Comparison of ENCODE assay signal across 19 mouse cellular contexts in the genomic region with DNA sequence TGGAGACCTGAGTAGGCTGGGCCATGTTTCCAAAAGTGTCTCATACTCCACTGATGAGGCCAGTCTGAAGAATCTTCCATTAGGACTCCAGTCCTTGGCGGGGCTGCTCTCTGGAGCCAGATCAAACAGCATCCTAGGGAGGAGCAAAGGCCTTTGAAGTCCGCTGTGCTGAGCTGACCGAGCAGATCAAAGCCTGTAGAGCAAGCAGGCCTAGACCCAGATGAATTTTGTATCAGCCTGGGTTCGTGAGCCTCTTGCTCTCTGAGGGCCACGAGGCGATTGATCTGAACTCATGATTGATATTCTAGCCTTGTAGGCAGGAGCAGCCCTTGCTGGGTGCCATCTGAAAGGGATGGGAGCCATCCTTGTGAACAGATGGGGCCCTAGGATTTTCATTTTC. TPM values are rescaled to one million over a fixed set of nuclear protein-coding genes. Genes with fewer than 3 reads are reported as not detected.
DNase-seq lines count a peak whose midpoint lies in the region; ATAC-seq lines count a peak whose summit lies in the region.
"Had no signal": no experiment of that assay in that cellular context is flagged by ENCODE, and none has a peak within 500 bp of the region (broad histone marks: within the 10 kb centered on the region; RNA-seq: fewer than 3 reads in every experiment).

No protein-coding gene starts in this region.

- ATAC-seq in hindbrain, embryonic 15.5 days (ENCODE audit: low FRiP score, low read depth), result no peak
- ATAC-seq in hindbrain, embryonic 14.5 days (ENCODE audit: low FRiP score), result no peak
- peak; percentile 21; the same call in 1 of the 2 replicates for ATAC-seq in midbrain, embryonic 16.5 days
- ATAC-seq: CD4-positive, CD25-positive, alpha-beta regulatory T cell, adult 4 months; liver, postnatal 0 days had no signal

- DNase-seq in hindbrain, embryonic 14.5 days (ENCODE audit: low spot score), result no peak
- peak; percentile 50 for DNase-seq in lung, postnatal 10 days
- no peak for DNase-seq in lung, postnatal 36 days
- peak; percentile 58 to 62 for DNase-seq in adrenal gland, postnatal 36 days
- no peak for DNase-seq in heart, adult 18-20 months
- DNase-seq: cerebellum, postnatal 10 days; heart, adult 11 months; kidney, adult 11 months; kidney, postnatal 10 days; liver, postnatal 0 days had no signal

- no peak overlapping the region for H3K4me3 ChIP-seq in hindbrain, embryonic 15.5 days
- H3K4me3 ChIP-seq in hindbrain, embryonic 14.5 days (replicated peaks; ENCODE audit: low read length), result no peak overlapping the region
- no peak overlapping the region for H3K4me3 ChIP-seq in midbrain, embryonic 16.5 days (ENCODE audit: low read depth, low read length)
- H3K4me3 ChIP-seq: heart, embryonic 15.5 days; hindbrain, embryonic 12.5 days had no signal

- no peak overlapping the region for H3K4me2 ChIP-seq in hindbrain, embryonic 15.5 days
- no peak overlapping the region for H3K4me2 ChIP-seq in hindbrain, embryonic 14.5 days (replicated peaks)
- H3K4me2 ChIP-seq in midbrain, embryonic 16.5 days (ENCODE audit: low read length), result no peak overlapping the region
- H3K4me2 ChIP-seq: heart, embryonic 15.5 days; hindbrain, embryonic 12.5 days had no signal

- no peaks in the 10 kb centered on the region for H3K27me3 ChIP-seq in hindbrain, embryonic 15.5 days
- H3K27me3 ChIP-seq in hindbrain, embryonic 14.5 days (ENCODE audit: control insufficient read depth, insufficient read depth, low read length), result no peaks in the 10 kb centered on the region
- H3K27me3 ChIP-seq in midbrain, embryonic 16.5 days (ENCODE audit: control insufficient read depth, insufficient read depth, low read depth, low read length), result no peaks in the 10 kb centered on the region
- H3K27me3 ChIP-seq: heart, embryonic 15.5 days; hindbrain, embryonic 12.5 days had no signal

- WGBS in hindbrain, embryonic 15.5 days, result 68% methylated on average over 6 of the region's 6 CpGs
- WGBS in hindbrain, embryonic 14.5 days, result 70% methylated on average over 6 of the region's 6 CpGs
- 39% methylated on average over 6 of the region's 6 CpGs for WGBS in midbrain, embryonic 16.5 days

- H3K4me1 ChIP-seq in hindbrain, embryonic 15.5 days (replicated peaks), result peaks cover 22% of the 10 kb centered on the region
- peaks cover 16% of the 10 kb centered on the region for H3K4me1 ChIP-seq in hindbrain, embryonic 14.5 days (replicated peaks; ENCODE audit: control insufficient read depth, insufficient read depth, low read length)
- peaks cover 21% of the 10 kb centered on the region for H3K4me1 ChIP-seq in midbrain, embryonic 16.5 days (ENCODE audit: control insufficient read depth, insufficient read depth, low read length)

- H3K9ac ChIP-seq in hindbrain, embryonic 15.5 days, result no peak overlapping the region
- no peak overlapping the region for H3K9ac ChIP-seq in hindbrain, embryonic 14.5 days
- no peak overlapping the region for H3K9ac ChIP-seq in midbrain, embryonic 16.5 days (ENCODE audit: low read depth, low read length)
- H3K9ac ChIP-seq: heart, embryonic 15.5 days; hindbrain, embryonic 12.5 days; liver, postnatal 0 days had no signal

- H3K9me3 ChIP-seq in hindbrain, embryonic 15.5 days, result no peaks in the 10 kb centered on the region
- H3K9me3 ChIP-seq in hindbrain, embryonic 14.5 days (ENCODE audit: control insufficient read depth, low read length), result no peaks in the 10 kb centered on the region
- H3K9me3 ChIP-seq in midbrain, embryonic 16.5 days (replicated peaks; ENCODE audit: control insufficient read depth, low read length, poor library complexity, severe bottlenecking), result no peaks in the 10 kb centered on the region
- H3K9me3 ChIP-seq: G1E; heart, embryonic 15.5 days; hindbrain, embryonic 12.5 days had no signal

- H3K27ac ChIP-seq in hindbrain, embryonic 15.5 days (replicated peaks), result peak overlapping the region; percentile 82; the same call in 1 of the 2 replicates
- H3K27ac ChIP-seq in hindbrain, embryonic 14.5 days, result no peak overlapping the region
- peak overlapping the region; percentile 86 for H3K27ac ChIP-seq in midbrain, embryonic 16.5 days (ENCODE audit: low read length)
- H3K27ac ChIP-seq: heart, embryonic 15.5 days; hindbrain, embryonic 12.5 days; stomach, postnatal 0 days had no signal

- H3K36me3 ChIP-seq in hindbrain, embryonic 15.5 days, result no peaks in the 10 kb centered on the region
- no peaks in the 10 kb centered on the region; the same call in 1 of the 2 replicates for H3K36me3 ChIP-seq in hindbrain, embryonic 14.5 days (replicated peaks; ENCODE audit: control insufficient read depth, insufficient read depth)
- 0 out of 2 replicates have a peak, but pooled peaks cover 2% of the 10 kb centered on the region for H3K36me3 ChIP-seq in midbrain, embryonic 16.5 days (ENCODE audit: control insufficient read depth, insufficient read depth, low read length)

RNA-seq across cellular contexts. Expression of a gene that starts 10.0 kb away (rescaled TPM):
- polyA plus RNA-seq in hindbrain, embryonic 15.5 days (2015; fragmentation: Nextera tagmentation; extraction: Ambion mirVana), result 8.4 and 10.5 TPM in 2 replicates
- 8.4 and 8.6 TPM in 2 replicates for polyA plus RNA-seq in hindbrain, embryonic 14.5 days (2014; fragmentation: Nextera tagmentation; extraction: Ambion mirVana)
- total RNA-seq in adrenal gland, postnatal 36 days (2021), result 1 to 10 TPM; 2.0 to 3.0 TPM
- polyA plus RNA-seq in midbrain, embryonic 16.5 days (2015; fragmentation: Nextera tagmentation; extraction: Ambion mirVana), result 10.0 and 12.6 TPM in 2 replicates
- total RNA-seq in heart, adult 18-20 months (2021), result 1 to 10 TPM in 1 of 2 experiments, under 1 TPM in 1; 0.35 to 1.0 TPM

RNA-seq across cellular contexts. Expression of a gene that starts 15.4 kb away (rescaled TPM):
- polyA plus RNA-seq in hindbrain, embryonic 15.5 days (2015; fragmentation: Nextera tagmentation; extraction: Ambion mirVana), result 6.4 and 8.2 TPM in 2 replicates
- 5.5 and 8.7 TPM in 2 replicates for polyA plus RNA-seq in hindbrain, embryonic 14.5 days (2014; fragmentation: Nextera tagmentation; extraction: Ambion mirVana)
- total RNA-seq in adrenal gland, postnatal 36 days (2021), result 10 to 100 TPM; 15.8 to 21.3 TPM
- polyA plus RNA-seq in midbrain, embryonic 16.5 days (2015; fragmentation: Nextera tagmentation; extraction: Ambion mirVana), result 3.7 and 4.7 TPM in 2 replicates
- 10 to 100 TPM; 12.3 to 15.6 TPM for total RNA-seq in heart, adult 18-20 months (2021)

RNA-seq across cellular contexts. Expression of a gene that starts 23.0 kb away (rescaled TPM):
- 1.1 and 1.5 TPM in 2 replicates for polyA plus RNA-seq in hindbrain, embryonic 15.5 days (2015; fragmentation: Nextera tagmentation; extraction: Ambion mirVana)
- 1.2 and 1.3 TPM in 2 replicates for polyA plus RNA-seq in hindbrain, embryonic 14.5 days (2014; fragmentation: Nextera tagmentation; extraction: Ambion mirVana)
- under 1 TPM; 0.33 to 0.40 TPM for total RNA-seq in adrenal gland, postnatal 36 days (2021)
- polyA plus RNA-seq in midbrain, embryonic 16.5 days (2015; fragmentation: Nextera tagmentation; extraction: Ambion mirVana), result 0.65 and 0.67 TPM in 2 replicates
- under 1 TPM in 1 of 2 experiments, not detected in 1; 0.37 TPM for total RNA-seq in heart, adult 18-20 months (2021)
- total RNA-seq: gastrocnemius, adult 8-10 months; megakaryocyte progenitor cell, adult 5-6 weeks had no signal
- polyA plus RNA-seq: CD4-positive, CD25-positive, alpha-beta regulatory T cell, adult 4 months had no signal

RNA-seq across cellular contexts. Expression of a gene that starts 24.4 kb away (rescaled TPM):
- 38.9 and 47.2 TPM in 2 replicates for polyA plus RNA-seq in hindbrain, embryonic 15.5 days (2015; fragmentation: Nextera tagmentation; extraction: Ambion mirVana)
- polyA plus RNA-seq in hindbrain, embryonic 14.5 days (2014; fragmentation: Nextera tagmentation; extraction: Ambion mirVana), result 16.7 and 20.0 TPM in 2 replicates
- 1 to 10 TPM; 2.9 to 3.6 TPM for total RNA-seq in adrenal gland, postnatal 36 days (2021)
- polyA plus RNA-seq in midbrain, embryonic 16.5 days (2015; fragmentation: Nextera tagmentation; extraction: Ambion mirVana), result 90.2 and 121 TPM in 2 replicates
- not detected for total RNA-seq in heart, adult 18-20 months (2021)
- total RNA-seq: megakaryocyte progenitor cell, adult 5-6 weeks had no signal
- polyA plus RNA-seq: CD4-positive, CD25-positive, alpha-beta regulatory T cell, adult 4 months; G1E had no signal

RNA-seq across cellular contexts. Expression of a gene that starts 25.8 kb away (rescaled TPM):
- polyA plus RNA-seq in hindbrain, embryonic 15.5 days (2015; fragmentation: Nextera tagmentation; extraction: Ambion mirVana), result 17.9 and 20.2 TPM in 2 replicates
- 16.3 and 18.1 TPM in 2 replicates for polyA plus RNA-seq in hindbrain, embryonic 14.5 days (2014; fragmentation: Nextera tagmentation; extraction: Ambion mirVana)
- 1 to 10 TPM; 4.0 to 5.7 TPM for total RNA-seq in adrenal gland, postnatal 36 days (2021)
- 16.7 and 17.6 TPM in 2 replicates for polyA plus RNA-seq in midbrain, embryonic 16.5 days (2015; fragmentation: Nextera tagmentation; extraction: Ambion mirVana)
- 1 to 10 TPM; 6.1 to 8.4 TPM for total RNA-seq in heart, adult 18-20 months (2021)

Comparison
In these comparisons a context has a peak if more than half of its experiments do, and no peak if none do; other contexts are left out.
1. DNase-seq: peak in lung, postnatal 10 days (single experiment) and adrenal gland, postnatal 36 days (2 of 2); none in hindbrain, embryonic 14.5 days (single experiment), lung, postnatal 36 days (single experiment) and heart, adult 18-20 months (0 of 2).